ENCODE assay signal across 8 mouse cellular contexts in genomic region chr16:17619198-17620105, GRCm38 (mm10). TPM values are rescaled to one million over a fixed set of nuclear protein-coding genes. Genes with fewer than 3 reads are reported as not detected.
DNase-seq lines count a peak whose midpoint lies in the region; ATAC-seq and TF ChIP-seq lines count a peak whose summit lies in the region.

TSS of gene Smpd4 (plus strand) at chr16:17619354.

- peaks cover 17% of the 10 kb centered on the region for H3K4me1 ChIP-seq in heart, embryonic 13.5 days
- peaks cover 9% of the 10 kb centered on the region for H3K4me1 ChIP-seq in kidney, postnatal 0 days (replicated peaks; ENCODE audit: insufficient read depth, low read length)
- H3K4me1 ChIP-seq in liver, embryonic 11.5 days (replicated peaks; ENCODE audit: control insufficient read depth, insufficient read depth, low read length), result peaks cover 7% of the 10 kb centered on the region

- TF ChIP-seq POLR2A in myocyte (IDR thresholded peaks at IDR 0.05; ENCODE audit: insufficient read length, low read depth), result no peak

- H3K9me3 ChIP-seq in heart, embryonic 13.5 days, result no peaks in the 10 kb centered on the region
- no peaks in the 10 kb centered on the region for H3K9me3 ChIP-seq in kidney, postnatal 0 days (replicated peaks; ENCODE audit: low read length)
- no peaks in the 10 kb centered on the region for H3K9me3 ChIP-seq in liver, embryonic 11.5 days (ENCODE audit: control insufficient read depth, low read length)

- peak within 1 kb of the TSS; percentile 93 for H3K9ac ChIP-seq in heart, embryonic 13.5 days
- peak within 1 kb of the TSS; percentile 82 for H3K9ac ChIP-seq in kidney, postnatal 0 days (ENCODE audit: low read depth, low read length)
- H3K9ac ChIP-seq in liver, embryonic 11.5 days (ENCODE audit: low read depth, low read length), result peak within 1 kb of the TSS; percentile 96

- 0 out of 2 replicates have a peak within 1 kb of the TSS, but pooled peaks have one; percentile 33 for H3K27ac ChIP-seq in heart, embryonic 13.5 days (replicated peaks)
- no peak within 1 kb of the TSS for H3K27ac ChIP-seq in kidney, postnatal 0 days
- H3K27ac ChIP-seq in liver, embryonic 11.5 days (ENCODE audit: low read depth, low read length), result peak within 1 kb of the TSS; percentile 69

- WGBS in heart, embryonic 13.5 days, result 3% methylated on average over 60 of the region's 60 CpGs
- WGBS in kidney, postnatal 0 days, result 3% methylated on average over 60 of the region's 60 CpGs
- WGBS in liver, embryonic 11.5 days, result 2% methylated on average over 60 of the region's 60 CpGs

- H3K4me3 ChIP-seq in heart, embryonic 13.5 days, result peak within 1 kb of the TSS; percentile 92
- H3K4me3 ChIP-seq in kidney, postnatal 0 days (replicated peaks; ENCODE audit: low read depth, low read length), result peak within 1 kb of the TSS; percentile 92
- peak within 1 kb of the TSS; percentile 94 for H3K4me3 ChIP-seq in liver, embryonic 11.5 days (ENCODE audit: low read depth, low read length)
- H3K4me3 ChIP-seq in myocyte, result peak within 1 kb of the TSS; percentile 59

- TF ChIP-seq CTCF in kidney, postnatal 0 days (IDR thresholded peaks at IDR 0.05; ENCODE audit: low read depth), result no peak

- peak; percentile 89 to 94 for DNase-seq in CD8-positive naive resting alpha-beta T cell, adult 2 months (ENCODE audit: low read depth in 2 of 2, low spot score in 2 of 2)
- DNase-seq in c-Kit-negative CD71-positive TER-119-positive erythroid progenitor cells, embryonic 14.5 days (ENCODE audit: low read depth, low spot score), result peak; percentile 87
- peak; percentile 45 for DNase-seq in fibroblast of lung, adult 2 months (ENCODE audit: low read depth)
- DNase-seq in kidney, postnatal 0 days (ENCODE audit: low spot score), result peak; percentile 82
- peak; percentile 96 for DNase-seq in liver, embryonic 11.5 days (ENCODE audit: low spot score)
- peak; percentile 96 to 98 for DNase-seq in spleen, postnatal 4 days (ENCODE audit: low spot score in 2 of 2)

- no peaks in the 10 kb centered on the region for H3K27me3 ChIP-seq in heart, embryonic 13.5 days (replicated peaks)
- no peaks in the 10 kb centered on the region for H3K27me3 ChIP-seq in kidney, postnatal 0 days (ENCODE audit: insufficient read depth, low read length)
- H3K27me3 ChIP-seq in liver, embryonic 11.5 days (replicated peaks; ENCODE audit: control insufficient read depth, insufficient read depth, low read length), result no peaks in the 10 kb centered on the region
- no peaks in the 10 kb centered on the region for H3K27me3 ChIP-seq in myocyte (ENCODE audit: control insufficient read depth, insufficient read depth, insufficient read length)

- peak; percentile 55; the same call in 1 of the 2 replicates for ATAC-seq in heart, embryonic 13.5 days (ENCODE audit: extremely low read depth, insufficient number of reproducible peaks, low FRiP score, low TSS enrichment)
- ATAC-seq in kidney, postnatal 0 days (replicated peaks; ENCODE audit: low FRiP score, low read depth), result peak; percentile 69
- peak; percentile 80 for ATAC-seq in liver, embryonic 11.5 days (replicated peaks; ENCODE audit: low FRiP score)

- peaks cover 16% of the 10 kb centered on the region for H3K79me2 ChIP-seq in myocyte (ENCODE audit: control insufficient read depth, insufficient read depth)

- H3K36me3 ChIP-seq in heart, embryonic 13.5 days, result peaks cover 31% of the 10 kb centered on the region
- peaks cover 8% of the 10 kb centered on the region; the same call in 1 of the 2 replicates for H3K36me3 ChIP-seq in kidney, postnatal 0 days (ENCODE audit: insufficient read depth, low read length)
- H3K36me3 ChIP-seq in liver, embryonic 11.5 days (ENCODE audit: control insufficient read depth, insufficient read depth, low read length), result peaks cover 3% of the 10 kb centered on the region; the same call in 1 of the 2 replicates
- H3K36me3 ChIP-seq in myocyte (ENCODE audit: control insufficient read depth, insufficient read depth), result no peaks in the 10 kb centered on the region

- peak within 1 kb of the TSS; percentile 92 for H3ac ChIP-seq in myocyte (ENCODE audit: control insufficient read depth, insufficient read length)

- peak within 1 kb of the TSS; percentile 86 for H3K4me2 ChIP-seq in heart, embryonic 13.5 days
- H3K4me2 ChIP-seq in kidney, postnatal 0 days (ENCODE audit: low read length), result peak within 1 kb of the TSS; percentile 85
- peak within 1 kb of the TSS; percentile 73 for H3K4me2 ChIP-seq in liver, embryonic 11.5 days
- peak within 1 kb of the TSS; percentile 93 for H3K4me2 ChIP-seq in myocyte (ENCODE audit: low read depth)

TF ChIP-seq in myocyte, 11 proteins besides CTCF, POLR2A, EP300 and RAD21:
- TF ChIP-seq CEBPB (IDR thresholded peaks at IDR 0.05; ENCODE audit: insufficient read depth, poor library complexity, severe bottlenecking), result no peak
- peak in 1 of 3 experiments; percentile 11 for TF ChIP-seq MYOD1 (IDR thresholded peaks at IDR 0.05; ENCODE audit: control insufficient read depth in 1 of 3, insufficient read length in 2 of 3, low read depth in 2 of 3)
- no peak for TF ChIP-seq MYOG (IDR thresholded peaks at IDR 0.05; ENCODE audit: control insufficient read depth in 1 of 3, insufficient read depth in 1 of 3, insufficient read length in 2 of 3, low read depth in 2 of 3)
- TF ChIP-seq TCF12 (IDR thresholded peaks at IDR 0.05; ENCODE audit: insufficient read depth, poor library complexity, severe bottlenecking), result no peak
- TF ChIP-seq POLR2AphosphoS2 (IDR thresholded peaks at IDR 0.05; ENCODE audit: insufficient read length, low read depth), result no peak
- peak; percentile 71 for TF ChIP-seq SRF (IDR thresholded peaks at IDR 0.05; ENCODE audit: control insufficient read depth, insufficient read length, low read depth)
- peak; percentile 87 for TF ChIP-seq E2F4 (IDR thresholded peaks at IDR 0.05; ENCODE audit: insufficient read depth)
- no peak for TF ChIP-seq TCF3 (IDR thresholded peaks at IDR 0.05; ENCODE audit: insufficient read length, low read depth)
- TF ChIP-seq REST (IDR thresholded peaks at IDR 0.05; ENCODE audit: insufficient read depth, insufficient read length), result no peak
- no peak for TF ChIP-seq MAX (IDR thresholded peaks at IDR 0.05; ENCODE audit: low read depth)
- no peak for TF ChIP-seq USF1 (IDR thresholded peaks at IDR 0.05; ENCODE audit: low read depth)

RNA-seq across cellular contexts. Expression of gene Smpd4, which starts in this region (rescaled TPM):
- 23.8 and 24.7 TPM in 2 replicates for polyA plus RNA-seq in heart, embryonic 13.5 days (2015; fragmentation: Nextera tagmentation; extraction: Ambion mirVana)
- polyA plus RNA-seq in kidney, postnatal 0 days (2015; fragmentation: Nextera tagmentation; extraction: Ambion mirVana), result 21.2 and 22.3 TPM in 2 replicates
- polyA plus RNA-seq in liver, embryonic 11.5 days (2014; fragmentation: Nextera tagmentation; extraction: Ambion mirVana), result 53.4 and 60.5 TPM in 2 replicates
- polyA plus RNA-seq in myocyte (2012; fragmentation: generic; extraction: Trizol), result 15.2 TPM

Comparison
In these comparisons a context has a peak if more than half of its experiments do, and no peak if none do; other contexts are left out.
1. DNase-seq: peak in every context shown above with its lines; median percentile 97 in spleen, postnatal 4 days; 96 in liver, embryonic 11.5 days; 92 in CD8-positive naive resting alpha-beta T cell, adult 2 months; 87 in c-Kit-negative CD71-positive TER-119-positive erythroid progenitor cells, embryonic 14.5 days; 82 in kidney, postnatal 0 days; 45 in fibroblast of lung, adult 2 months.